Mouse (Mus musculus): ENCODE data around the gene Spata2. TPM values are rescaled to one million over a fixed set of nuclear protein-coding genes. Genes with fewer than 3 reads are reported as not detected.
A peak's percentile ranks its signal among the peaks of the same experiment; 100 is the strongest.

Spata2 gene
- polyA plus RNA-seq, 1 experiment from 2014 or later = 17.8 TPM

DNA sequence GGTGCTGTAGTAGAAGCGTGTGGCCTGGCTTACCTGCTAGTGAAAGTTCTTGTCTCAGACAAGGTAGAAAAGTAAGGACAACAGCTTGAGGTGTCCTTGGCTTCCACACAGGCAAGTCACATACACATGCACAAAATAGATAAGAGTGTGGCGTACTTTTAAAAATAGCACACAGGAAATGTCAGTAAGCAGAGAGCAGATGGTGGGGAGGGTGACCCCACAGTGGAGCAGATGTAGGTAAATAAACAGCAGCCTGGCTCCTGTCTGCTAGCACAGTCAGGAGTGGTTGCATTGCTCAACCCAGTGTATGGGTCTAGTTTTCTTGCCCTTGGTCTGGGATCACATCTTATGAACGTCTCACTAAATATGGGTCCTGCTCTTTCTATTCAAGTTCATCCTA is 17.8 kb upstream of the Spata2 start:
- peak; percentile 68 for DNase-seq (ENCODE audit: low spot score)

DNA sequence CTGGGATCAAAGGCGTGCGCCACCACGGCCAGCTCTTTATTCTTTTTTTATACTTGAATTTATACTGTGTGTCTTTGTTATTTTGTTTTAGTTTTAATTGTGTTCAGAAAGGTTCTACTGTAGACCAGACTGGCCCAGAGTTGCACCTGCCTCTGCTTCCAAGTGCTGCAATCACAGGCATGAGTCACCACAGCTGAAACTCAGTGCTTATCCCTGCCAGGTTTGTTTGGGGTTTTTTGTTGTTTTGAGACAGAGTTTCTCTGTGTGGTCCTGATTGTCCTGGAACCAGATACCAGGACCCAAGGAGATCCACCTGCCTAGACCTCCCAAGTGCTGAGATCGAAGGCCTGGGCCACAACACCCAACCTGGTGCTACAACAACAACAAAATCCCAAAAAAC is 15.9 kb upstream of the Spata2 start:
- DNase-seq (ENCODE audit: low spot score) = no peak

DNA sequence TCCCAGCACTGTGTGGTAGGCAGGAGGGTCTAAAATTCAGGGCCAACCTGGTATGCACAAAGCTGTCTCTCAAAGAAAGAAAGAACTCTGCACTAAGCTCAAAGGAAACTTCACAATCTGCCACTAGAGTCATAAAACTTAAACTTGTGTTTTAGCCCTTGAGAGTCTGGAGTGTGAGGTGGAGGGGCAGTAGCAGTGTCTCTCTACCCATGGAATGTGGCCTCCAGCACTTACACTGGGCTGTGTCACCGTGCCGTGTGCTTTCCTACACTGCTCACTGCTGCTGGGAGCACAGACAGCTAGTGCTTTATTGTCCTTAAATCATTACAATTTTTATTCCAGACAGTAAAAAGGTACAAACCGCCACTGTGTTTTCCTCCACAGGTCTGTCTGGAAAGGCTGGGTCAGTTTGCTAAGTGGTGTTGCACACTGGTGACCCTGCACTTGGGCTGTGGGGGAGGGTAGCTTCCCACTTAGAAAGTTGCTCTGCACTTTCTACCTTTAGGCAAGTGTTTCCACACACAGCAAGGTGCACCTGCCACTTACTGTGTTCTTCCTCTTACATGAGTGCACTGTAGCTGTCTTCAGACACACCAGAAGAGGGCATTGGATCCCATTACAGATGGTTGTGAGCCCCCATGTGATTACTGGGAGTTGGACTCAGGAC is 15.2 kb upstream of the Spata2 start:
- DNase-seq (ENCODE audit: low spot score) = no peak

DNA sequence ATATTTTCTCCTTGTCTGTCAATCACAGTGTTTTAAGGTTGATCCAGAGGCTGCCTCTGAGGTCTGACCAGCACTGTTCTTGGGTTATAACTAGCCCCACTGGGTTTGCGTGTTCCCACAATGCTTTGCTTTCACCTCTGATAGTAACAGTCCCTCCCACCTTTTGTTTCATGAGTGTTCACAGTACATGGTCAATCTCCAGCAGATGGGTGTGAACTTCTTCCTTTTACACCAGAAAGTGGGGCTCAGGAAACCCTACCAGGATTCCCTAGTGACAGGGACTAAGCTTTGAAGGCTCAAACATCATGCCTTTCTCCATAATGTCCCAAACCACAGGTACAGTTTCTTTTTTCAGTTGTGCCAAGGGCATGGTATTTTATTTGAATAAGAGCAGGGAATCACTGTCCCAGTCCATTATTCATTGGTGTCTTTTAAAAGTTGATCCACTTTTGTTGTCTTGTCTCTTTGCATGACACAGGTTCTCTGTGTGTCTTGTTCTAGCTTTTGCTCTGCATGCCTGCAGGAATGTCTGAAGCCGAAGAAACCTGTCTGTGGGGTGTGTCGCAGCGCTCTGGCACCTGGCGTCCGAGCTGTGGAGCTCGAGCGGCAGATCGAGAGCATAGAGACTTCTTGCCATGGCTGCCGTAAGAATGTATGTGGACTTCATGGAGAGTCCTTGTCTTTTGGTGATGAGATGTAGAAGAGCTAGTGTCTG is 14.0 kb upstream of the Spata2 start:
- no peak for DNase-seq (ENCODE audit: low spot score)

DNA sequence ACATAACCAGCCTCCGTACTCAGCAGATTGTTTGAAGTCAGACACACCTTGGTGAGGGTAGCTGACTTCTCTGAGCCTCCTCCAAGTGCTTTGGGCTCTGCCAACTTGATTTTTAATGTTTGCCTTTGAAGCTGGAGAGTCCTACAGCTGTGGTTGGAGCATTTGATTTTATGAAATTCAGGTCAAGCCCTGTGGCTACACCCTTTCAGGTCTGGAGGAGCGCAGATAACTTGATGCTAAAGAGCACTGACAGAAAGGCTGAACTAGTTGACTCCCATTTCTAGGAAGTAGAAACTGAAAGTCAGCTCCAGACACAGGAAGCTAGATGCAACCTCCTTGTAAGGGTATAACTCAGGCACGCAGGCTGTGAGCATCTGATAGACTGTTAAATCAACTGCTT is 12.4 kb upstream of the Spata2 start:
- peak; percentile 66 for DNase-seq (ENCODE audit: low spot score)

DNA sequence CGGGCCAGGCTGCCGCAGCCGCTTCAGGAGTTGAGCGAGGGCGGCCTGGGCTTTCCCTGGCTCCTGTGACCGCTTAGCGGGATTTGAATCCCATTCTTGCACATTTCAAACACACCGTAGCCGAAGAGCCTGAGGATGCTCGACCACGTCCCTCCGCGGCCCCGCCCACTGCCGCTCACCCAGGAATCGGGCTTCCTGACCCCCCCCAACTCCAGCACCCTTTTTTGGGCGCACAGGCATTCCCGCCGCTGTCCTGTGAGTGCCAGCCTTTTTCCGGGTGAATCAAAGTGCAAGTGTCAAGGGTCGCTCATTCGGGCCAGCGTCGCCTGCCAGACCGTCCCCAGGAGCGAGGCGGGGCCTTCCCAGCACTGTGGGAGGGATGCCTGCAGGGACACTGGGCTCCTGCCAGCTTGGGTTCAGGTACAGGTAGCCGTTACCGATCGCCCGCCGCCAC is 11.2 kb upstream of the Spata2 start:
- peak; percentile 39 for DNase-seq (ENCODE audit: low spot score)

DNA sequence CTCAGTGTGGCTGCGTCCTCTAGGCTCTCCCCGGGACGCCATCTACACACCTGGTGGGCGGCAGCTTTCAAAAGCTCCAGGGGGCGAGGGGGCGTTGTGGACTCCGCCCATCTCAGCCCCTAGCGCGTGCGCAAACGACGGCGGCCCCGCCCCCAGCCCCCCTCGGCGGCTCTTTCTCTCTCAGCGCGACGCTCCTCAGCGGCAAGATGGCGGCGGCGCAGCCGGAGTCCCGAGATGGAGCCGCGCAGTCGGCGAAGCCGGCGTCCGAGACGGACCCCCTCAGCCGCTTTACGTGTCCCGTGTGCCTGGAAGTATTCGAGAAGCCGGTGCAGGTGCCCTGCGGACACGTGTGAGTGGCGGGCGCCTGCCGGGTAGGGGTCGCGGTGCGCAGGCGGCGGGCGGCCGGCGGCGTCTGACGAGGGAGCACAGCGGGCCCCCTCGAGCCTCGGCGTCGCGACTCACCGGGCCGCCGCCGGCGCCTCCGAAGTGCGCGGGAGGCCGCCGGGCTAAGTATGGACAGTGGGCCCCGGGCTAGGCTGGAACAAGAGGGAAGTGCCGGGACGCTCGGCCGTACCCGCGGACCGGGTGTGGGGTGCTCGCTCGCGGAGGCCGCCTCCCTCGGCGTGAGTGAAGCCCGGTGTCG is 10.7 kb upstream of the Spata2 start:
- DNase-seq (ENCODE audit: low spot score) = peak; percentile 94

DNA sequence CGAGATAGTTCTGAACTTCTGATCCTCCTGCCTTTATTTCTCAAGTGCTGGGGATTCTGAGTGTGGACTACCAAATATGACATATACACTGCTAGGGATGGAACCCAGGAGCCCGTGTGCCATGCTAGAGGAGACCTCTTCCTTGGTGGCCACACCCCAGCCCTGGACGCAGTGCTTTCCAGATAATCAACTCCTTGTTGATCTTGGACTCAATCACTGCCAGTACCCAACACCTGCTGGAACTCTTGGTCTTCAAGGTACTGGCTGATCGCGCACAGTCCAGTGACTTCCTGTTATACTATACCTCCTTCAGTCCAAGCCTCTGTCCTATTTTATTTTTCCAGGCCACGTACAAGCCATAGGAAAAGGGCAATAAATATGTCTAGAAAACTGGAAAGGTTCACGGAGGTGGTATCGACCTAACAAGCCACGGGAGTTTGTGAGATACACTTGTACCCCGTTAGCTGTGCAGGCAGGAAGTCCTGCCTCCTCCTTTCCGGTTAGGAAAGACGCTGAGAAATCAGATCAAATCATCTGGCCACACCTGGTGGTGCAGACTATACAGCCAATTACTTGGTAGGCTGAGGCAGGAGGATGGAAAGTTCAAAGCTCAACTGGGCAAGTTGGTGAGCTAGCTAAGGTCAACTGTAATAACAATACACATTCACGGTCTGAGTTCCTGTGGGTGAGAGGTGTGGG is 10.0 kb upstream of the Spata2 start:
- no peak for DNase-seq (ENCODE audit: low spot score)

DNA sequence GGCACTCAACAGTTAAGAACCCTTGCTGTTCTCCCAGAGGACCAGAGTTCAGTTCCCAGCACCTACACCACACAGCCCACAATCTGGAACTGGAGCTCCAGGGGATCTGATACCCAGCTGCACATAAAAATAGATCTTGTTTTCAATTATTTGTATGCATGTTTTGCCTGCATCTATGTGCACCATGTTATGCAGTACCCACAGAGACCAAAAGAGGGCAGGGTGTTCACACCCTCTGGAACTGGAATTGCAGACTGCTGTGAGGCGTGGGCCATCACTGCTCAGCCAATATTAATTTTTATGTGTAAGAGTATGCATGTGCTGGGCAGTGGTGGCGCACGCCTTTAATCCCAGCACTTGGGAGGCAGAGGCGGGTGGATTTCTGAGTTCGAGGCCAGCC is 4.6 kb upstream of the Spata2 start:
- peak; percentile 70 for DNase-seq (ENCODE audit: low spot score)

DNA sequence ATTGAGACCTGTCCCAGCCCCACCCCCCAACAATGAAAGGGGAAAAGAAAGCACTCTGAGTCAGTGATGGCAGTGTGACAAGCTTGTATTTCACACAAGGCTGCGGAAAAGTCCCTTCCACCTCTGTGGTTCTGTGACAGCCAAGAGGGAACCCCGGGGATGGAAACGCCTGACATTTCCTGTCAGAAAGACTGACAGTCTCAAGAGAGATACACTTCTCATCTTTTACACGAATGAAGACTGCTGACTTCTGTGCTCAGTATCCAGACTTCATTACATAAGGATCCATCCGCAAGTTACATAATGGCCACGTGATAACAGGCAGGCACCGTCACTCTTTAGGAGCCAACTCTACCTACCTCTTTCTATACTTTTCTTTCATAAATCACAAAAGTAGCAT is 3.8 kb upstream of the Spata2 start:
- DNase-seq (ENCODE audit: low spot score) = no peak

DNA sequence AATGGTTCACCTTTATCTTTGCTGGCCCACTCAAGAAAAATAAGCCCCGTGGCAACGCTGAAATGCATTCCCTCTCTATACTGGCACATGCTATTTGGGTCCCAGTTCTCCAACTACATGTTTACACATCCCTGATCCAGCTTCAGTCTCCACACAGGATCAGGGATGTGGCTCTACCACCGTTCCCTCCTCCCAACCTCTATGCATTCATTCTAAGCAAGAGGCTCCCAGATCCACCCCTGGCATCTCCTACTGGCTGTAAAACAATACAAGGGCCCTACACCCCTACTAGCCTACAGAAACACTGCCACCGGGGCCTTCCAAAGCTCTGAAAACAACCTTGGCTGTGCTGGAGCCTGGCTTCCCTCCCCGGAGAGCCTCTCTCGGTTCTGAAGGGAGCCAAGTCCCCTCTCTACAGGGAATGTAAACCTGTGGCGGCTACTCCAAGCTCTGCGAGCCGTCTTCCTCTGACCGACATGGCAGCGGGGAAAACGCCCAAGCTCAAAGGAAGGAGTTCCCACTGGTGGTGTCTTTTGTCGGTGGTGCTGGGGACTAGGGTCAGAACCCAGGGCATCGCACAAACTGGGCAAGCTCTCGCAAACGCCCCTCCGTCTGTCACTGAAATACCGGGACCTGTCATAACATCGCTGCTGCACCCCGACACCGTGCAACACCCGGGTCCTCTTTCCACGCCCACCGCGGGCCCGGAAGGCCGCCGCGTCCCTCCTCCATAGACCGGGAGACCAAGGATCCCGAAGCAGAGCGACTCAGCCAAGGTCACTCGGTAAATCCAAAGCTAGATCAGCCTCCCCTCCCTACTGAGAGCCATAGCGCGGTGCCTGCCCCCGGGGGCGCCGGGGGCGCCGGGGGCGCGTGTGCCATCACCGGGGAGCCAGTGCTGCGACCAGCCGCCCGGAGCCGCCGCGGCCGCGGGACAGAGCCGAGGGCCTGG is 654 bp downstream of the Spata2 start, which contains the start of gene Rnf114:
Gene Rnf114 (plus strand): TSS at position 889 of the 952 bp plus-strand sequence.
- peak; percentile 47 for DNase-seq (ENCODE audit: low spot score)

DNA sequence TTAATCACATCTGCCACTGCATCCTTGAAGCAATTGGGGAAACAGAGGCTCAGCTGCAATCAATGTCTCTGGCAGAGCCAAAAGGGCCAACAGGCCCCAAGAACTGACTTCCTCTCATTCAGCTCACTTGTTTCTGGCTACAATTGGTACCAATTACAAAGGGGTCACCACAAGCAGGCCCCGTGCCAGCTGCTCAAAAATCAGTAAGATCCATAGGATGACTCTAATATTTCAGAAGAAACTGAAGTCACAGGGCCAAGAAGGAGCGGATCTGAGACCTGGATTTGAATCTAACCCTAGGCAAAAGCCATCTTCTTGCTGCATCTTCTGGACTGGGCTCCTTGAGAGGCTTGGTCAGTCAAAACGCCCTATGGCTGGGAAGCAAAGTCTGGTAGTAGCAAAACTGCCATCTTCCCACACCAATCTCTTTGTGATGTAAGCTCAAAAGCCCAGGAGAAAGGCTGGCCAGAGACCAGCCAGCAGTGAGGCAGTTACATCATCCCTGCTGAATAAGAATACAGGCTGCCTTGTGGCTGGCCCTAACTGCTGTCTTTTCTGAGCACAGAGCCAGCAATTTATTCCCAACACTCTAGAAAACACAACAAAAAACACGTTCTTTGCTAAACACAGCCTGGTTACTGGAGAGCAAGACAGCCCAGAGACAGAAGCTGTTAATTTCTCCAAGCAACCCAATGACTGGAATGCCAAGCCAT is 1.7 kb downstream of the Spata2 start:
- no peak for DNase-seq (ENCODE audit: low spot score)

DNA sequence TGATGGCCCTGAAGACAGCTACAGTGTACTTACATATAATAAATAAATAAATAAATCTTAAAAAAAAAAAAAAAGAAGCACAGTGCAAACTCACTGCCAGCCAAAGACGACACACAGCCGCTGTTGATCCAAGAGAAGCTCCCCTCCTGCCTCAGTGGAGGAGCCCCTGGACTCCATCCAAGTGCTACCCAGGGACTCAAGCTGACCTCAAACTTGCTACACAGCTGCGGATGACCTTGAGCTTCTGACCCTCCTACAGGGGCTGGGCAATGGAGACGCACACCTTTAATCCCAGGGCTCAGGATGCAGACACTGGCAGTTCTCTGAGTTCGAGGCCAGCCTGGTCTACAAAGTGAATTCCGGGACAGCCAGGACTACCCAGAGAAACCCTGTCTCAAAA is 4.7 kb downstream of the Spata2 start:
- DNase-seq (ENCODE audit: low spot score) = no peak

DNA sequence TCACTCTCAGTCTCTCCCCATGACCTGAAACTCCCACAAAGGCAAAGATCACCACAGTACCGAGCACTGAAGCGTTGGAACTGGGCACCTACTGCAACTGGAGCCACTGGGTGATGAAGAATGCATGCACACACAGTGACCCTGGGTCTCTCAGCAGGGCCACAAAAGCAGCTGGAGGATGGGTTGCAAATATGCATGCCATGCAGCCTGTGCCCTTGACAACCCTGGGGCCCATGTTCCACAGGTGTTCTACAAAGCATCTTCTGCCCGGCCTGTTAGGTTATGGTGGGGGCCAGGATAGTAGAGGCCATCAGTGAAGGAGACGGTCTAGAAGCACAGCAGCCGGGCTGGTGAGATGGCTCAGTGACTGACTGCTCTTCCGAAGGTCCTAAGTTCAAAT is 5.1 kb downstream of the Spata2 start:
- DNase-seq (ENCODE audit: low spot score) = no peak

DNA sequence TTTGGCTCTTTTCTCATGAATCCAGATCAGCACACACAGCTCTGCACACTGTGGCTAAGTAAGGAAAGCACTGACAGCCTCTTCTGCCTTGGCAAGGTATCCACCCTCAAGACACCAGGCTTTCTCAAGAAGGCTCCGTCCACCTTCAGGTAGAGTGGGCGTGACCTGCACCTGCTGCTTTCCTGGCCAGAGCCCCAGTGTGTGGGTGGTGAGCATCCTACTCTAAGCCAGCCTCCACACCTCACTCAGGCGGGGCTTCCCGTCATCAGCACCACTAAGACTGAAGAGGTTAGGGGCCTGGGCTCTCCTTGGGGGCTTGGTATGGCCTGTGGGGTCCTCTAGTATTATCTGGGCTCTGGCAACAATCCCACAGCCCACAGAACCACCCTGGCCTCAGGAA is 6.1 kb downstream of the Spata2 start:
- DNase-seq (ENCODE audit: low spot score) = no peak

DNA sequence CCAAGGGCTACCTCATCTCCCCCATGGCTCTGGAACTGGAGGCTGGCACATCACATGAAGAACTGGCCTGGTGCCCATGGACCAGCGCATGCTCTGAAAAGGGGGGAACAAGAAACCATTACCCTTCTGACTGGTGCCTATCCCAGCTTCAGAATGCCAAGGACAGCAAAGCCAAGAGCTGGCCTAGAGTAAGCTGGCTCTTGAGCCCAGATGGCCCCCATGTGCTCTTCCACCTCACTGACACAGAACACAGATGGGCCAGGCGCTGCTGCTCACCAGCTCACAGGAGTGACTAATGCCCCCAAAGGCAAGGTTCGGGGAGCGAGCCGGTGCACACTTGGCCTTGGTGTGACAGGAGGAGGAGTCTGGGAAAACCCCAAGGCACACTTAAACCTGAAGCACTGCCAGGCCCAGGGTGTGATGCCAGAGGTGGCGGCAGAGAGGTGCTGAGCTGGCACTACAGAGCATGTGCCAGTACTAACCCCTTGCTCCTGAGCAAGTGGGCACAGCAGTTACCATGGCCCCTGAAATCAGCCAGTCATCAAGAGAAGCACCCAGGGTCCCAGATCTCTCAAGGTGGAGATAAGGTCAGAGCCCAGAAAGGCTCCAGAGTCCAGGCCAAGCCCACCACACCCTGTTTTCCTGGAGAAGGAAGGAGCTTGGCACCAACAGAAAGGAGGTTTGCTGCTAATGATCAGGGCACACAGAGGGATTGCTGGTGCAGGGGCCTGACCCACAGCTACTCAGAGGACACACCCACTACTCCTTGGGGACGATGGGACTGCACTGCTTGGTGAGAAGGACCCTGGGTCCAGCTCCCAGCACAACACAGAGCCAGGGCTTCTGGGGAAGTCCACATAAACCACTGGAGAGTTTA is 6.9 kb downstream of the Spata2 start:
- DNase-seq (ENCODE audit: low spot score) = no peak

DNA sequence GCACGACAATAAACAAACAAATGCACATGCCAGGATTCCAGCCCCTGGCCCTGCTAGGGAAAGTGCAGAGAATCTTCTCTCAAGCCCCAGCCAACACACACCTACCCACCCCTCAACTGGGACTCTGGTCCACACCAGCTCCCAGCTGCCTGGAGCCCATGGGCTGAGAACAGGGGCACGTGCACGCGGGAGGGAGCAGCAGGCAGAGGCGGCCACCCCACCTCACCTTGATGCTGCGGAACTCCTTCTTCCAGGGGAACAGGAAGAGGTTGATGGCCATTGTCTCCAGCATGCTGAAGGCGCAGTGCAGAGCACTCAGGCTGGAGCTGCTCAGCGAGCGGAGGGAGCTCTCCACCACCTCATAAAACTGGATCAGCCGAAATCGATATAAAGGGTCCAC is 7.8 kb downstream of the Spata2 start:
- no peak for DNase-seq (ENCODE audit: low spot score)

DNA sequence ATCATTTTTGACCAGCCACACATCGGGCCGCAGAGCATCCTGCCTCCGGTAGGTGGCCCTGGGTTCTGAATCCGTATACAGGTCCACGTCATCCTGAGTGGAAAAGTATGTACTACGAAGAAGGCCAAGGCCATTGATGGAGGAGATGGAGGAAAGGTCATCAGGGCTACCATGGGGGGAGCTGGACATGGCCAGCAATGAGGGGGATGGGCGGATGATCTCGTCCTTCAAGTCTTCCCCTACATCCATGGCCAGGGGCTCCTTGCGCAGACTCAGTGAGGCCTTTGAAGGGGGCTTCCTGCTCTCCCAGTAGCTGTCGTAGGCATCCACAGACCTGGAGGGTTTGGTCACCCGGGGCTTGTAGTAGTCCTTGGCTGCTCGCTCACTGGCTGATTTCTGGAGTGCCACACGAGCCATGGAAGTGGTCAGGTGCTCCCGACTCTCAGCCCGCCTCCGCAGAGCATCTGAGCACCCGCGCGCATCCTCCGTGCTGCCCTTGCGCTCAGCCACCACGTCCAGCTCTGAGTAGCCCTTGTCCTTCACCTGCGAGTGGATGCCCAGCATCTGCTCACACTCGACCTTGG is 8.8 kb downstream of the Spata2 start:
- no peak for DNase-seq (ENCODE audit: low spot score)

All from thymus, postnatal 0 days (tissue).